Mouse (Mus musculus): Measurements from ENCODE around the gene Slc25a39. TPM values are rescaled to one million over a fixed set of nuclear protein-coding genes. Genes with fewer than 3 reads are reported as not detected.

The Slc25a39 gene
- polyA plus RNA-seq, 1 experiment from 2014 or later: 266 TPM

DNA sequence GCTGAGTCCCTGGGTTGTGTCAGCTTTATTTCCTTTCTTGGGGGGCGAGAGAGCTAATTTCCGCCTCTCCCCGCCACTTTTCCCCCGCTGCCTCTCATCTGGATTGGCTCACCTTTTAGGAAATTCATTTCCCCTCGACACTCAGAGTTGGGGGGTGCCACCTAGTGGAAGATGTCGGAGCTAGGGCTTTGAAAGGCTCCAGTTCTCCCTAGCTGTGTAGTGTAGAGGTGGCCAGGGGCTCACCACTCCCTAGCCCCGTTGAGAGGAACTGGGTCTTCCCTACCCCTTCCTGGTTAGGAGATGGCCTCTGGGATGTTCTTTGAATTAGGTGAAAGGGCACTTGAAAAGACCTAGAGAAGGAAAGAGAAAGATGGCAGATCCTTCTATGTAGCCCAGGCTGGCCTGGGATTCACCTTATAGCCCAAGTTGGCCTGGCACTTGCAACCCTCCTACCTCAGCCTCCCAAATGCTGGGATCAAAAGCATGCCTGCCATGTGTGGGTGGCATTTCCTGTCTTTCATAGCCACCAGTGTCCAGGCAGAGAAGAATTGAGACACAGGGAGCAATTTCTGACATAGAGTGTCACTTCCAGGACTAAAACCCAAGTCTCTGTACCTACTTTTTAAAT is 23.4 kb upstream of the Slc25a39 start:
- ATAC-seq (ENCODE audit: insufficient number of reproducible peaks, insufficient read depth, low FRiP score, low read depth): 0 out of 2 replicates have a peak, but pooled peaks have one; percentile 47
- H3K27me3 ChIP-seq (ENCODE audit: control insufficient read depth, insufficient read depth, low read length): no peaks in the 10 kb centered on the region
- H3K4me3 ChIP-seq (ENCODE audit: control insufficient read depth in 1 of 2, insufficient read depth in 1 of 2, low read depth in 1 of 2, low read length in 2 of 2): peak overlapping the region; percentile 61 to 73
- H3K9ac ChIP-seq (ENCODE audit: low read length): peak overlapping the region; percentile 68
- H3K4me2 ChIP-seq (ENCODE audit: low read length): peak overlapping the region; percentile 70
- peaks cover 24% of the 10 kb centered on the region for H3K36me3 ChIP-seq (ENCODE audit: control insufficient read depth, insufficient read depth, low read length)
- peak overlapping the region; percentile 57 to 82 for H3K27ac ChIP-seq (replicated peaks in 1 of 2; ENCODE audit: control insufficient read depth in 1 of 2, insufficient read depth in 1 of 2, low read depth in 2 of 2, low read length in 2 of 2)
- WGBS: 0% methylated on average over 7 of the region's 7 CpGs
- no peaks in the 10 kb centered on the region for H3K9me3 ChIP-seq (ENCODE audit: control insufficient read depth, low read length)
- peaks cover 5 to 28% of the 10 kb centered on the region in 2 experiments; a peak in 3 of 4 replicates for H3K4me1 ChIP-seq (ENCODE audit: control insufficient read depth in 2 of 2, insufficient read depth in 2 of 2, low read length in 2 of 2)

DNA sequence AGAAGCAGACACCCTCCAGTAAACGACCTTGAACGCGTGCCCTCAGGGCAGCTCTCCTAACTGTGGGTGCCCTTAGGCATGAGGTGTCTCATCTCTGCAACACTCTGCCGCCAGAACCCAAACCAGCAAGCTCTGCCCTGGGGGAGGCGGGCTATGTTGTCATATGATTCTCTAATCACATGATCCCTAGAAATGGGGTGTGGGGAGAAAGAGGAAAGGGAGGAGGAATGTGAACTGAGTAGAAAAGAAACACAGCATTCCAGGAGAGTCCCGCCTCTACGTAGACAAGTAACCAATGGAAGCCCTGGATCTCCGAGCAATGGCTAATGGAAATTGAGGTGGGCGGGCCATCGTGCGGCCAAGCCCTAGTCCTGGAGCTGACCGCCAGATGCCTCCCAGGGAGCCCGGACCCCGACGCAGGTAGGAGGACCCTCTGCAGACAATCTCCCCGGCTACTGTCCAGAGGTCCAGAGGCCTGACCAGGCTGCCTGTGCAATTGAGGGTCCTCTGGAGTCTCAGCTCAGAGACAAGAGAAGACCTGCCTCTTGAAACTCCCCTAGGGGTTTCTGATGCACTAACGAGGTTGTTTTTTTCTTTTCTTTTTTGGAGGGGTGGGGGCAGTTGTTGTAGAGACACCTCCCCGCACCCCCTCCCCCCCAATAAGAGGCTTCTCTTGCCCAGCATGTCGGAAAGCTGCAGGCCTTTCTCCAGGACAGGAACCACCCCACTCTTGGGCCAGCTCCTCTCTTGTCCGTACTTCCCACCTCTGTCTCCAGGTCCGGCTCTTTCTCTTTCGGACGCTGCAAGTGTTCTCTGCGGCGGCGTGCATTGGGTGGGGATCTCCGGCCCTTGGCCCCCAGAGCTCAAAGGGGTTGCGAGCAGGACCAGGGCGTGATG is 22.6 kb upstream of the Slc25a39 start, which contains the start of gene Grn:
Gene Grn (plus strand): TSS at position 195 of the 897 bp plus-strand sequence.
- Histone ChIP-seq H3K9ac (ENCODE audit: low read length) (peak within 1 kb of the TSS; percentile 74), H3K9me3 (ENCODE audit: control insufficient read depth, low read length) (no peaks in the 10 kb centered on the region), H3K27ac (replicated peaks in 1 of 2; ENCODE audit: control insufficient read depth in 1 of 2, insufficient read depth in 1 of 2, low read depth in 2 of 2, low read length in 2 of 2) (peak within 1 kb of the TSS; percentile 68 to 82), H3K27me3 (ENCODE audit: control insufficient read depth, insufficient read depth, low read length) (no peaks in the 10 kb centered on the region), H3K4me3 (ENCODE audit: control insufficient read depth in 1 of 2, insufficient read depth in 1 of 2, low read depth in 1 of 2, low read length in 2 of 2) (peak within 1 kb of the TSS; percentile 73 to 77), H3K36me3 (ENCODE audit: control insufficient read depth, insufficient read depth, low read length) (peaks cover 17% of the 10 kb centered on the region), H3K4me1 (ENCODE audit: control insufficient read depth in 2 of 2, insufficient read depth in 2 of 2, low read length in 2 of 2) (peaks cover 2 to 24% of the 10 kb centered on the region in 2 experiments; a peak in 3 of 4 replicates), H3K4me2 (ENCODE audit: low read length) (peak within 1 kb of the TSS; percentile 70)
- 0% methylated on average over 29 of the region's 29 CpGs for whole genome bisulfite sequencing
- ATAC-seq (ENCODE audit: insufficient number of reproducible peaks, insufficient read depth, low FRiP score, low read depth): peak; percentile 93

DNA sequence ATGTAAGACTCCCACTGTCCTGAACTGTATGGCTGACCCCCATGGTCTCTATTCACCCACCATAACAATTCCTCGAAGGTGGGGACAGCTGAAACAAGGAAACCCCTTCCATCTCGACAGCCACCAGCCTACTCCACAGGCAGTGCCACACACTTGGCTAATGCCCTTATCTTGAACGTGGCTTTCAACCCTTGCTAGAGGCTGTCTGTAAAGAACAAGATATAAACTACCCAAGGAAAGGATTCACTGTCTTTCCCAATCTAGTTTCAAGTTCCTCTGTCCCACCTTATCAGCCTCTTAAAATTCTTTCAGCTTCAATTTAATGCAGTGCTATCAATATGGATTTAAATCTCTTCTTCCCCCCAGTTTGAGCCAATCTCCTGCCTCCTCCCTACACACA is 21.8 kb upstream of the Slc25a39 start:
- Histone ChIP-seq H3K27ac (replicated peaks in 1 of 2; ENCODE audit: control insufficient read depth in 1 of 2, insufficient read depth in 1 of 2, low read depth in 2 of 2, low read length in 2 of 2) (peak overlapping the region; percentile 68), H3K27me3 (ENCODE audit: control insufficient read depth, insufficient read depth, low read length) (no peaks in the 10 kb centered on the region), H3K9ac (ENCODE audit: low read length) (peak overlapping the region; percentile 74), H3K4me2 (ENCODE audit: low read length) (peak overlapping the region; percentile 70), H3K4me3 (ENCODE audit: control insufficient read depth in 1 of 2, insufficient read depth in 1 of 2, low read depth in 1 of 2, low read length in 2 of 2) (peak overlapping the region; percentile 73 to 77), H3K9me3 (ENCODE audit: control insufficient read depth, low read length) (no peaks in the 10 kb centered on the region), H3K36me3 (ENCODE audit: control insufficient read depth, insufficient read depth, low read length) (peaks cover 9% of the 10 kb centered on the region), H3K4me1 (ENCODE audit: control insufficient read depth in 2 of 2, insufficient read depth in 2 of 2, low read length in 2 of 2) (peaks cover 2 to 24% of the 10 kb centered on the region in 2 experiments; a peak in 3 of 4 replicates)
- ATAC-seq (ENCODE audit: insufficient number of reproducible peaks, insufficient read depth, low FRiP score, low read depth): no peak
- WGBS: 25% methylated on average over 3 of the region's 3 CpGs

DNA sequence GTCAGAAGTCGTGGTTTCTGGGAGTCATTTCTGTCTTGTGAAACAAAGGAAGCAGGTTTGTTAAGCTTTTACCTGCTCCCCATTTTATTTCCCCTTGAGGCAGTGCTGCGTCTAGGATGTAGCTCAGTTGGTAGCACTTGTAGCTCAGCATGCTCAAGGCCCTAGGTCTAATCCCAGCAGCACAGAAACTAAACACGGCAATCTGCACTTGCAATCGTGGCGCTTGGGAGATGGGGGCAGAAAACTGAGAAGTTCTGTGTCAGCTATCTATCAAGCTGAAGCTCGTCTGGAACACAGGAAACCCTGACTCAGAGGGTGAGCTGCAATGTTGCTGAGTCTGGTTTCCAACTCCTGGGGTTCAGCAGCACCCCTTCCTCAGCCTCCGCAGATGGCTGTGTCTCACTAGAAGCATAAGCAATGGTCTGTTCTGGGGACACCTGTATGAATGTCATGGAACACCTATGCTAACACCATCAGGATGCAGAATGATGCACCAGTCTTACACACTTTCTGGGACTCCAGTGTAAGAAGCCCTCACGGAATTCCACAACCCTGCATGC is 21.3 kb upstream of the Slc25a39 start:
- H3K27ac ChIP-seq (replicated peaks in 1 of 2; ENCODE audit: control insufficient read depth in 1 of 2, insufficient read depth in 1 of 2, low read depth in 2 of 2, low read length in 2 of 2): peak overlapping the region in 1 of 2 experiments; percentile 68; a peak in 1 of 4 replicates
- peaks cover 6% of the 10 kb centered on the region for H3K36me3 ChIP-seq (ENCODE audit: control insufficient read depth, insufficient read depth, low read length)
- 55% methylated on average over 8 of the region's 8 CpGs for WGBS
- peak overlapping the region in 1 of 2 experiments; percentile 73; a peak in 1 of 4 replicates for H3K4me3 ChIP-seq (ENCODE audit: control insufficient read depth in 1 of 2, insufficient read depth in 1 of 2, low read depth in 1 of 2, low read length in 2 of 2)
- H3K4me1 ChIP-seq (ENCODE audit: control insufficient read depth in 2 of 2, insufficient read depth in 2 of 2, low read length in 2 of 2): peaks cover 2 to 20% of the 10 kb centered on the region in 2 experiments; a peak in 3 of 4 replicates
- no peaks in the 10 kb centered on the region for H3K27me3 ChIP-seq (ENCODE audit: control insufficient read depth, insufficient read depth, low read length)
- no peak for ATAC-seq (ENCODE audit: insufficient number of reproducible peaks, insufficient read depth, low FRiP score, low read depth)
- H3K9me3 ChIP-seq (ENCODE audit: control insufficient read depth, low read length): no peaks in the 10 kb centered on the region
- H3K9ac ChIP-seq (ENCODE audit: low read length): peak overlapping the region; percentile 74
- H3K4me2 ChIP-seq (ENCODE audit: low read length): peak overlapping the region; percentile 70

DNA sequence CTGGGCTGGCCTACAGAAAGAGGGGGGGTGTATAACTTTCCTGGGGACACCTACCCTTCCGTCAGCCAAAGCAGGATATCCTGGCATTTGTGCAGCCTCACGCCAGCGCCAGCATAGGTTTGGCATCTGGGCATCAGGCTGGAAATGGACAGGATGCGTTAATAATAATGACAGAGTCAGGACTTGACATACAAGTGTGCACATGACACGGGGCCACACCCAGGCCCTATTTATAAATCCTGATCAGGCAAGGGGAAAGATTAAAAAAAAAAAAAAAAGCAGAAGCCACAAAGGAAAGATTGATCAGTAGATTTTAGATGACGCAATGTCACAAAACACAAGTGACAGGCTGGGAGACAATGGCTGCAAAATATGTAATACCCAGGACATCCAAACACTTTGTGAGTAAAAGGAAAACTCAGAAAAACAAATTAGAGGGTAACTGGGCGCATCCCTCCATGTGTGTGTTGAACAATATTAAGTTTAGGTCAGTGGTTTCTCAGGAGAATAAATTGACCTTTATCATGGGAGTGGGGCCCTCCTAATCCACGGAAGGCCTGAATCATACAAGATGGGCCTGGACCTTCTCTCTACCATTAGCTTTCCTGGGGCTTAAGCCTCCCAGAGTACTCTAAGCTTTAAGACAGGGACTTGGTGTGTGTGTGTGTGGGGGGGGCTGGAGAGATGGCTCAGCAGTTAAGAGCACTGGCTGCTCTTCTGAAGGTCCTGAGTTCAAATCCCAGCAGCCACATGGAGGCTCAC is 18.0 kb upstream of the Slc25a39 start:
- 79% methylated on average over 8 of the region's 8 CpGs for WGBS
- Histone ChIP-seq H3K4me2 (ENCODE audit: low read length) (no peak overlapping the region), H3K27me3 (ENCODE audit: control insufficient read depth, insufficient read depth, low read length) (no peaks in the 10 kb centered on the region), H3K36me3 (ENCODE audit: control insufficient read depth, insufficient read depth, low read length) (no peaks in the 10 kb centered on the region), H3K9ac (ENCODE audit: low read length) (no peak overlapping the region), H3K4me3 (ENCODE audit: control insufficient read depth in 1 of 2, insufficient read depth in 1 of 2, low read depth in 1 of 2, low read length in 2 of 2) (no peak overlapping the region), H3K27ac (replicated peaks in 1 of 2; ENCODE audit: control insufficient read depth in 1 of 2, insufficient read depth in 1 of 2, low read depth in 2 of 2, low read length in 2 of 2) (no peak overlapping the region), H3K9me3 (ENCODE audit: control insufficient read depth, low read length) (no peaks in the 10 kb centered on the region), H3K4me1 (ENCODE audit: control insufficient read depth in 2 of 2, insufficient read depth in 2 of 2, low read length in 2 of 2) (peaks cover 0 to 5% of the 10 kb centered on the region in 2 experiments; a peak in 2 of 4 replicates)
- no peak for ATAC-seq (ENCODE audit: insufficient number of reproducible peaks, insufficient read depth, low FRiP score, low read depth)

DNA sequence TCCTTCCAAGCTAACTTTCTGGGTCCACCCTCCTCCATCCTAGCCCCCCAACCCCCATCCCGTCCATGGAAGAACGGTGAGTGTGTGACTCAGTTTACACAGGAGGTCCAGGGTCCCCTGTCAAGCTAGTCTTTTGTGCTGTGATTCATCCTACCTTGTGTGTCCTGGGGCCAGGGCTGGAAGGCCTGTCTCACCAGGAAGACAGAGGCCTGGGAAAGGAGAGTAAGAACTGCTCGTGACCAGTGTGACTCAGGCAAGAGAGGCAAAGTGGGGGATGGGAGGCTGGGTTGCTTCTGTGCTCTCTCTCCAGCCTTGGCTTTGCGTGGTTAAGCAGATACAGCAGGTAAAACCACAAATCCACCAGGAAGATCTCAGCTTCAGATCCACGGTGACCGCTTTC is 16.9 kb upstream of the Slc25a39 start:
- Histone ChIP-seq H3K4me1 (ENCODE audit: control insufficient read depth in 2 of 2, insufficient read depth in 2 of 2, low read length in 2 of 2) (peaks cover 0 to 3% of the 10 kb centered on the region in 2 experiments; a peak in 2 of 4 replicates), H3K27ac (replicated peaks in 1 of 2; ENCODE audit: control insufficient read depth in 1 of 2, insufficient read depth in 1 of 2, low read depth in 2 of 2, low read length in 2 of 2) (no peak overlapping the region), H3K9ac (ENCODE audit: low read length) (no peak overlapping the region), H3K36me3 (ENCODE audit: control insufficient read depth, insufficient read depth, low read length) (no peaks in the 10 kb centered on the region), H3K4me2 (ENCODE audit: low read length) (no peak overlapping the region), H3K9me3 (ENCODE audit: control insufficient read depth, low read length) (no peaks in the 10 kb centered on the region), H3K27me3 (ENCODE audit: control insufficient read depth, insufficient read depth, low read length) (no peaks in the 10 kb centered on the region), H3K4me3 (ENCODE audit: control insufficient read depth in 1 of 2, insufficient read depth in 1 of 2, low read depth in 1 of 2, low read length in 2 of 2) (no peak overlapping the region)
- ATAC-seq (ENCODE audit: insufficient number of reproducible peaks, insufficient read depth, low FRiP score, low read depth): no peak
- WGBS: 70% methylated on average over 6 of the region's 6 CpGs

DNA sequence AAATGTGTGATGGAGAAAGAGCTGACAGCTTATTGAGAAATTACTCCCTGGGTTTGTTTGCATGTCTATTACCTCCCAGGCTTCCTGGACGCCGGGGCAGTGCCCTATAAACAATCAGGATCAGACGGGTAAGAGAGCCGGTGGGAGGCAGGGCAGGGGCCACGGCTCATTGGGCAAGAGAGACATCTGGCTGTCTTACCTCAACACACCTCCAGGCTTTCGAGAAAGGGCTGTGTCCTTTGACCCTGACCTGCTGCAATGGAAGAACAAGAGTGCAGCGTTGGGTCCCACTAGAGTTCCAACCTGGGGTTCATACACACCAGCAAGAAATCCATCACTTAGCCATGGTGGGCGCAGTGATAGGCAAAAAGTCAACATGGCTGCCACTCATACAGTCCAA is 13.8 kb upstream of the Slc25a39 start:
- no peak overlapping the region for H3K4me2 ChIP-seq (ENCODE audit: low read length)
- H3K4me1 ChIP-seq (ENCODE audit: control insufficient read depth in 2 of 2, insufficient read depth in 2 of 2, low read length in 2 of 2): no peaks in the 10 kb centered on the region
- no peak overlapping the region for H3K4me3 ChIP-seq (ENCODE audit: control insufficient read depth in 1 of 2, insufficient read depth in 1 of 2, low read depth in 1 of 2, low read length in 2 of 2)
- H3K36me3 ChIP-seq (ENCODE audit: control insufficient read depth, insufficient read depth, low read length): no peaks in the 10 kb centered on the region
- H3K9ac ChIP-seq (ENCODE audit: low read length): no peak overlapping the region
- WGBS: 65% methylated on average over 8 of the region's 8 CpGs
- H3K27me3 ChIP-seq (ENCODE audit: control insufficient read depth, insufficient read depth, low read length): no peaks in the 10 kb centered on the region
- H3K27ac ChIP-seq (replicated peaks in 1 of 2; ENCODE audit: control insufficient read depth in 1 of 2, insufficient read depth in 1 of 2, low read depth in 2 of 2, low read length in 2 of 2): no peak overlapping the region
- ATAC-seq (ENCODE audit: insufficient number of reproducible peaks, insufficient read depth, low FRiP score, low read depth): no peak
- no peaks in the 10 kb centered on the region for H3K9me3 ChIP-seq (ENCODE audit: control insufficient read depth, low read length)
